Mouse (Mus musculus) liver, embryonic 11.5 days (tissue): ENCODE results near the gene Drd1. TPM values are rescaled to one million over a fixed set of nuclear protein-coding genes. Genes with fewer than 3 reads are reported as not detected.
A peak's percentile ranks its signal among the peaks of the same experiment; 100 is the strongest.

Source experiments
- ATAC-seq: fragments of 200-750 bp; cut with Nextera tagmentation; replicated peaks from 2 replicates; pipeline ENCODE4 v1.8.0; 2017; ENCODE audit warnings: moderate number of reproducible peaks, mild to moderate bottlenecking, moderate TSS enrichment, moderate library complexity; ENCODE audit not compliant: low FRiP score
- DNase-seq: peaks from one replicate; pipeline ENCODE4 v3.0.0-alpha.2; 2017; ENCODE audit warnings: low spot score
- H3K27ac ChIP-seq: fragments of 300-500 bp; sonication (generic); 2 replicates; pipeline ENCODE4 v1.5.1; 2014; ENCODE audit warnings: mild to moderate bottlenecking, low read depth, low read length, control low read depth
- H3K27me3 ChIP-seq: fragments of 300-500 bp; sonication (generic); replicated peaks from 2 replicates; pipeline ENCODE4 v1.6.1; 2014; ENCODE audit warnings: low read length, mixed read lengths; ENCODE audit not compliant: control insufficient read depth, insufficient read depth
- H3K36me3 ChIP-seq: fragments of 300-500 bp; sonication (generic); 2 replicates; pipeline ENCODE4 v1.6.1; 2014; ENCODE audit warnings: mild to moderate bottlenecking, low read length, moderate library complexity, mixed read lengths; ENCODE audit not compliant: control insufficient read depth, insufficient read depth
- H3K4me1 ChIP-seq: fragments of 300-500 bp; sonication (generic); replicated peaks from 2 replicates; pipeline ENCODE4 v1.6.1; 2014; ENCODE audit warnings: low read length, mixed read lengths; ENCODE audit not compliant: control insufficient read depth, insufficient read depth
- H3K4me2 ChIP-seq: fragments of 300-500 bp; sonication (generic); 2 replicates; pipeline ENCODE4 v1.6.1; 2014; ENCODE audit warnings: mild to moderate bottlenecking, control low read depth, moderate library complexity
- H3K4me3 ChIP-seq: fragments of 300-500 bp; sonication (generic); 2 replicates; pipeline ENCODE4 v1.5.1; 2014; ENCODE audit warnings: low read depth, low read length, control low read depth
- H3K9ac ChIP-seq: fragments of 300-500 bp; sonication (generic); 2 replicates; pipeline ENCODE4 v1.6.1; 2014; ENCODE audit warnings: low read depth, low read length, control low read depth
- H3K9me3 ChIP-seq: fragments of 300-500 bp; sonication (generic); 2 replicates; pipeline ENCODE4 v1.6.1; 2016; ENCODE audit warnings: low read length, inconsistent platforms, mixed read lengths; ENCODE audit not compliant: control insufficient read depth
- WGBS: fragments of 180-500 bp; shearing (Covaris S2); extraction: QIAGEN DNeasy Blood & Tissue Kit; methylation state at CpG from one replicate; pipeline ENCODE4 v1.1.7; 2014; 5-methylcytosine and 5-hydroxymethylcytosine counted together
- polyA plus RNA-seq: library from polyadenylated mRNA; unstranded; fragments of >200 nt; fragmentation: Nextera tagmentation; extraction: Ambion mirVana; gene quantifications from 2 replicates; pipeline ENCODE4 v1.2.1, GENCODE M21; 2014

The Drd1 gene
- polyA plus RNA-seq, 1 experiment from 2014 or later: not detected

GRCm38 (mm10) chr13:54077470-54078174 is 22.1 kb upstream of the Drd1 start:
- DNase-seq (no peak), ATAC-seq (no peak)
- Histone ChIP-seq H3K27me3 (no peaks in the 10 kb centered on the region), H3K27ac (no peak overlapping the region), H3K36me3 (peaks cover 6% of the 10 kb centered on the region; the same call in 1 of the 2 replicates), H3K4me1 (peaks cover 35% of the 10 kb centered on the region), H3K4me3 (no peak overlapping the region), H3K9me3 (no peaks in the 10 kb centered on the region), H3K4me2 (no peak overlapping the region), H3K9ac (no peak overlapping the region)
- 72% methylated on average over 11 of the region's 11 CpGs for WGBS

DNA sequence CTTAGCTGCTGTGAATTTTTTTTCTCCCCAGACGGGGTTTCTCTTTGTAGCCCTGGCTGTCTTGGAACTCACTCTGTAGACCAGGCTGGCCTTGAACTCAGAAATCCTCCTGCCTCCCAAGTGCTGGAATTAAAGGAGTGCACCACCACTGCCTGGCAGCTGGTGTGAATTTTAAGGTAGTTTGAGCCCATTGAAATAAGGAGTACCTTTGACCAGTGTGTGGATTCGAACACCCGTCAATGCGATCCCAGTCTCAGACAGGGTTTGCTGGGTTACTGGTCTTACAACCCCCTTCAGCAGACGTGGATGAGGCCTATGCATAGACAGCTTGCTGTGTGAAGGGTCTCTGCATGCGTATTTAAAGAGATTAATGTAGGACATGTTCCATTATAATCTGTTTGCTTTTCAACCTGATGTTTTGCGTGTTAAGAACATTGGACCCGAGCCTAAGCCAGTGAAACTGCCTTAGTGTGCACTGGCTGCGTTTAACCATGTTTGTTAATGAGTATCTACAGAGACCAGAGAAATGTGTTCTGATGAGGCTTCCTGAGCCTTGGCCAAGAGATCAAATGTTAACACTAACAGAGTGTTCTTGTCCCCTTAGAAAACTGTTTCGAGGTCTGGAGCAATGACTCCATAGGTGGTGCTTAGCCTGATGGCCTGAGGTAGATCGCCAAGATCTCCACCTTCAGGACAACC is 21.4 kb upstream of the Drd1 start:
- no peak for ATAC-seq
- H3K27me3 ChIP-seq: no peaks in the 10 kb centered on the region
- H3K27ac ChIP-seq: no peak overlapping the region
- no peaks in the 10 kb centered on the region for H3K9me3 ChIP-seq
- 88% methylated on average over 11 of the region's 11 CpGs for WGBS
- H3K9ac ChIP-seq: no peak overlapping the region
- peaks cover 32% of the 10 kb centered on the region for H3K4me1 ChIP-seq
- no peak for DNase-seq
- H3K4me2 ChIP-seq: no peak overlapping the region
- no peak overlapping the region for H3K4me3 ChIP-seq
- H3K36me3 ChIP-seq: peaks cover 6% of the 10 kb centered on the region; the same call in 1 of the 2 replicates

DNA sequence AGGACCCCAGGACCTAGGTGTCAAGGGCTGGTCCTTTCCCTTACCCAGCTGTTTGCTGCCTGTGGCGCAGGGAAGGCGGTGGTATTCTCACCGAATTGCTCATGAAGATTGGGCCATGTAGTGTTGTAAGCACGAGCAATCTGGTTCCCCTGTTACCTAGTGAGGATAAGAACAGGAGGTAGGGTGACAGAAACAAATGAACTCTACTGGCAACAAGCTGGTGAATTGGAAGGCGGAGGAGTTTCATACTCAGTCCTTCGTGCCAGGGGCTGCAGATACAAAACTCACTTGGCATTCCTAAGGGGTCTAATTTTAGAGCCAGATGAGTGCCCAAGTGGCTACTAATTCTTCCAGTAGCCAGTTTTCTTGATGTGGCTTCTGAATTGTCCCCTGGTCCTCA is 20.5 kb upstream of the Drd1 start:
- Histone ChIP-seq H3K36me3 (peaks cover 6% of the 10 kb centered on the region; the same call in 1 of the 2 replicates), H3K4me2 (no peak overlapping the region), H3K4me3 (no peak overlapping the region), H3K27me3 (no peaks in the 10 kb centered on the region), H3K27ac (no peak overlapping the region), H3K4me1 (peaks cover 32% of the 10 kb centered on the region), H3K9me3 (no peaks in the 10 kb centered on the region), H3K9ac (no peak overlapping the region)
- ATAC-seq: no peak
- WGBS: 92% methylated on average over 6 of the region's 6 CpGs
- DNase-seq: no peak

GRCm38 (mm10) chr13:54075416-54075815 is 19.9 kb upstream of the Drd1 start:
- no peak for ATAC-seq
- Histone ChIP-seq H3K9ac (no peak overlapping the region), H3K9me3 (no peaks in the 10 kb centered on the region), H3K27me3 (no peaks in the 10 kb centered on the region), H3K4me3 (no peak overlapping the region), H3K27ac (no peak overlapping the region), H3K4me1 (peaks cover 32% of the 10 kb centered on the region), H3K36me3 (peaks cover 6% of the 10 kb centered on the region; the same call in 1 of the 2 replicates), H3K4me2 (no peak overlapping the region)
- DNase-seq: no peak
- 83% methylated on average over 2 of the region's 2 CpGs for WGBS

GRCm38 (mm10) chr13:54073491-54073890 is 18.0 kb upstream of the Drd1 start:
- no peak for DNase-seq
- WGBS: 85% methylated on average over 2 of the region's 2 CpGs
- peaks cover 18% of the 10 kb centered on the region for H3K4me1 ChIP-seq
- no peak overlapping the region for H3K27ac ChIP-seq
- 0 out of 2 replicates have a peak overlapping the region, but pooled peaks have one; percentile 32 for H3K9ac ChIP-seq
- peaks cover 6% of the 10 kb centered on the region; the same call in 1 of the 2 replicates for H3K36me3 ChIP-seq
- peak overlapping the region; percentile 78 for H3K4me2 ChIP-seq
- H3K9me3 ChIP-seq: no peaks in the 10 kb centered on the region
- ATAC-seq: no peak
- no peaks in the 10 kb centered on the region for H3K27me3 ChIP-seq
- H3K4me3 ChIP-seq: peak overlapping the region; percentile 66

DNA sequence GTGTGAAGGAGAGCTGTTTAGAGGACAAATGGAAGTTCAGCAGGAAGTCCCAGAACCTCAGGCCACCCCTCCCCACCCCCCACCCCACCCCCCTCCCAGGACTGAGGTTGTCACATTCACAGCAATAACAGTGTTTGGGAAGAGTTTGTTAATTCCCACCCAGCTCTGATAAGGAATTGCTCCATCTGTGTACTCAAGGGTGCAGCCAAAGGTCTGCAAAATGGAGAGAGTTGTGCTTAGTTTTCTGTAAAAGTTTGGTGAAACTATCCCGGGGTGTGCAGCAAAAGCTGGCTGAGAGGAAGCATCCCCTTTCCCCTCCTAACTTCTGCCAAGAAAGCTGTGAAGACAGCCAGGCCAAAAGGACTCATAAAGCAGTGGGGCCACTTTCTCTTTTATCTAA is 17.6 kb upstream of the Drd1 start:
- no peak for ATAC-seq
- Histone ChIP-seq H3K27me3 (no peaks in the 10 kb centered on the region), H3K36me3 (peaks cover 6% of the 10 kb centered on the region; the same call in 1 of the 2 replicates), H3K9ac (peak overlapping the region; percentile 88), H3K4me2 (peak overlapping the region; percentile 78), H3K9me3 (no peaks in the 10 kb centered on the region), H3K4me3 (peak overlapping the region; percentile 66), H3K27ac (peak overlapping the region; percentile 77), H3K4me1 (peaks cover 16% of the 10 kb centered on the region)
- no peak for DNase-seq
- 27% methylated on average over 1 of the region's 1 CpGs for WGBS

GRCm38 (mm10) chr13:54072526-54073057 is 17.1 kb upstream of the Drd1 start:
- peak overlapping the region; percentile 88 for H3K9ac ChIP-seq
- DNase-seq (no peak), ATAC-seq (no peak)
- peak overlapping the region; percentile 66 for H3K4me3 ChIP-seq
- H3K9me3 ChIP-seq: no peaks in the 10 kb centered on the region
- no peaks in the 10 kb centered on the region for H3K27me3 ChIP-seq
- peak overlapping the region; percentile 77 for H3K27ac ChIP-seq
- H3K4me1 ChIP-seq: peaks cover 11% of the 10 kb centered on the region
- WGBS: 22% methylated on average over 10 of the region's 10 CpGs
- peaks cover 6% of the 10 kb centered on the region; the same call in 1 of the 2 replicates for H3K36me3 ChIP-seq
- H3K4me2 ChIP-seq: peak overlapping the region; percentile 78

GRCm38 (mm10) chr13:54071606-54072331 is 16.3 kb upstream of the Drd1 start, which contains the start of gene Sfxn1:
Gene Sfxn1 (plus strand): TSS chr13:54071869.
- WGBS: under 1% methylated on average over 74 of the region's 74 CpGs
- no peaks in the 10 kb centered on the region for H3K9me3 ChIP-seq
- H3K4me2 ChIP-seq: peak within 1 kb of the TSS; percentile 78
- H3K9ac ChIP-seq: peak within 1 kb of the TSS; percentile 88
- no peaks in the 10 kb centered on the region for H3K27me3 ChIP-seq
- peak within 1 kb of the TSS; percentile 66 for H3K4me3 ChIP-seq
- peak within 1 kb of the TSS; percentile 77 for H3K27ac ChIP-seq
- peaks cover 3% of the 10 kb centered on the region for H3K4me1 ChIP-seq
- DNase-seq (peak; percentile 83), ATAC-seq (peak; percentile 84)
- H3K36me3 ChIP-seq: peaks cover 6% of the 10 kb centered on the region; the same call in 1 of the 2 replicates
